Mouse (Mus musculus) mouse trophoblast stem cell (cell line): Measurements from ENCODE around the gene Kdm2b.

ENCODE experiments used
- in situ Hi-C, 2 experiments: fragments of 300-500 bp; cut with MseI, MboI; formaldehyde crosslinking; loops; 2 replicates in 1 of 2; 3 replicates in 1 of 2; pipeline ENCODE4 v1.15.1; 2025

The Kdm2b gene

GRCm38 (mm10) chr5:122850319-122851002, 139.2 kb downstream of the Kdm2b start:
- in situ Hi-C loops, result no loop called here

GRCm38 (mm10) chr5:122849521-122850318, 139.9 kb downstream of the Kdm2b start, which contains the start of gene Rnf34:
Gene Rnf34 (plus strand): TSS chr5:122850048.
- in situ Hi-C loops, result no loop called here

GRCm38 (mm10) chr5:122843799-122844198, 145.8 kb downstream of the Kdm2b start:
- in situ Hi-C loops, result no loop called here

- in situ Hi-C loops, result no loop called here
Measured at GRCm38 (mm10) chr5:122841126-122841525, 148.5 kb downstream of the Kdm2b start.

GRCm38 (mm10) chr5:122832996-122833395, 156.6 kb downstream of the Kdm2b start:
- in situ Hi-C loops, result no loop called here

GRCm38 (mm10) chr5:122832536-122832935, 157.1 kb downstream of the Kdm2b start:
- in situ Hi-C loops, result no loop called here

GRCm38 (mm10) chr5:122825099-122825498, 164.5 kb downstream of the Kdm2b start:
- in situ Hi-C loops, result no loop called here

GRCm38 (mm10) chr5:122824450-122824849, 165.2 kb downstream of the Kdm2b start:
- in situ Hi-C loops, result no loop called here

- in situ Hi-C loops, result no loop called here
Measured at GRCm38 (mm10) chr5:122823976-122824375, 165.6 kb downstream of the Kdm2b start.

GRCm38 (mm10) chr5:122822441-122822840, 167.2 kb downstream of the Kdm2b start:
- in situ Hi-C loops, result no loop called here

- in situ Hi-C loops, result no loop called here
Measured at GRCm38 (mm10) chr5:122821524-122821885, 168.1 kb downstream of the Kdm2b start.

- in situ Hi-C loops, result no loop called here
Measured at GRCm38 (mm10) chr5:122820777-122821523, 168.7 kb downstream of the Kdm2b start, which contains the start of gene Anapc5. Gene Anapc5 (minus strand): TSS chr5:122821339.
